Mouse (Mus musculus): ENCODE results near the gene Scin.
"Not testable (repeated sequence)": the region's sequence is repeated elsewhere in the genome, so short reads cannot be mapped to it uniquely, and the experiment has no call there.

The Scin gene

DNA sequence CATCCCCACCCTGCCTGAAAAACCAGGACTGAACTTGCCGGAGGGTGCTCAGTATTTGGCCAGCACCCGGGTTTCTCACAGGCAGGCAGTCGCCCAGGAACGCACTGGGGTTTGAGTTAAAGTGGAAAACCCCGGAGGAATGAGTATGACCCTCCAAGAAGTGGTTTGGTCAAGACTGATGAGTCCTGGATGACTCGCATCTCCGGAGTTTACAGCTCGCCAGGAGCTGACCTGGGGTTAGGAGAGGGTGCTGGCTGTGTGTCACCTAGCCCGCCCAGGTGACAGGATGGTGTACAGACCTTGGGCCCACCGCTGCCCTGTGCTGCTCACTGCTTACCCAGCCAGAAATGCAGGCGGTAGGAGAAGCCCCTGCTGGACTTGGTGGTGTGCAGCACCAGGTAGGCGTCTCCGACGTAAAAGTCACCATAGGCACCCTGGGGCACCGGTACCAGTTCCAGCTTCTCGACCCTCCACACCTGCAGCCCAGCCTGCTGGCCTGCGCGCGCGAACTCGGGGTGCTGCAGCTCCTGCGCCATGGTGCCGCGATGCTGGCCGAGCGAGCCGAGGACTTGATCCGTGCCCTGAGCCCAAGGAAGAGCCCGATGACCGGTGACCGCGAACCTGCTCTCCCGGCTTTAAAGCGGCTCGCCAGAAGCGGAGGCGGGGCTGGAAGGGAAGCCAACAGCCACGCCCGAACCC lies at the start of gene Scin:
TSS of gene Scin (minus strand) at position 656 of the 699 bp plus-strand sequence.
- DNase-seq (ENCODE audit: low read depth): no peak

DNA sequence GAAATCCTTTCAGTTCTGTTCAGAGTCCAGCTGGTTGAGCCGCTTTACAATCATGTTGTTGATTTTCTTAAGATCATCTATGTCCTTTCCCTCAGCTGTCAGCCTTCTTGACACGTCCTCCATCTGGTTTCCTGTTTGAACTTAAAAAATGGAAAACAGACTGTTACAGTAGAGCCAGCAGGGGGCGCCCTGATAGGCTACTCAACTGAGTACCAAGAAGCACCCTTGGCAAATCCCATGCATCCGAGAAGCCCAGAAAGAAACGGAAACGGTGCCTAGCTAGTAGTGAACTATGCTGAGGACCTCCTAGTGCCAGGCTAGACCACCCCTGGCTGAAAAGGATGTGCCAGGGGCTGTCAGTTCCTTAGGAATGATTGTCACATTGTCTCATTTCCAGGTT lies 43.1 kb upstream of the Scin start:
- no peak for DNase-seq (ENCODE audit: low read depth)

DNA sequence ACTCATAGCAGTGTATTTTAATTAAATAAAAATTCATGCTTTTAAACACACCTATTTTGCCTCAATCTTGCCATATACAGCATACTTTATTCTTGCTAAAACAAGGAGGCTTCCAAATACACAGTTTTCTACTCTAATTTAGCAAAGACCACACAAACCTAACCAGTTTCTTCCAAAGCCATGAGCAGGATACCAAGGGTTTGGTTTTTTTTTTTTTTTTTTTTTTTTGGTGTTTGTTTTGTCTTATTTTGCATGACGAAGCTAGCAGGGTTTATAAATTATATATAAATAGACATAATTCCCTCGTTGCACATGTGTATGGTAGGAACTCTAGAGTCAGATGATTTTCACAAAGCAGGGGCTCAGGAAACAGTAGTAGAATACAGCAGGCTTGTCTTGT lies 42.1 kb upstream of the Scin start:
- no peak for DNase-seq (ENCODE audit: low read depth)

DNA sequence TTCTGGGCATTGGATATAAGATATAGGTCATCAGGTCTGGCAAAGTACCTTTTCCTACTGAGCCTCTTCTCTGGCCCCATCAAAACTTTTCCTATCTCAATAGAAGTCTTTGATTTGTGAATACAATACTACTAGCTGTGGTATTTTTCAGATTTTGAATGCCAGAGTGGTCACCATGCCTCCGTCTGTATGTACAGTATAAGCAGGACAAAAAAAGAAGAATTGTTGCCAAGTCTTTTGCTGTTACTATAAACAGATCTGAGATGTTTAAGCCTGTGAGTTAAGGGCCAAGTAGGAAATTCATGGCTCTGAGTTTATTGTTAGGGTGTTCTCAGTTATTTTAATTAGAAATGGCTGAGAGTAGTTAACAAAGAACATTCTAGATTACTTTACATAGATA lies 41.1 kb upstream of the Scin start:
- not testable (repeated sequence) for DNase-seq (ENCODE audit: low read depth)

DNA sequence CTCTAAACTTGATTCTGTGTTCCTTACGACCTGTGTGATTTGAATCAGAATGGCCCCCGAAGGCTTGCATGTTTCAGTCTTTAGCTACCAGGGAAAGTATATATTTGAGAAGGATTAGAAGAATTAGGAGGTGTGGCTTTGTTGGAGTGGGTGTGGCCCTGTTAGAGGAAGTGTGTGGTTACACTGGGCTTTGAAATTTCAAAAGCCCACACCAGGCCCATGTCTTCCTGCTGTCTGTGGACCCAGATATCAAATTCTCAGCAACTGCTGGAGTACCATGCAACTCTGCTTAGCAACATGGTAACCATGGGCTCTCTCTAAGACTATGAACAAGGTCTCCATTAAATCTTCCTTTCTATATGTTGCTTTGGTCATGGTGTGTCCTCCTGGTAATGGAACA lies 37.6 kb upstream of the Scin start:
- no peak for DNase-seq (ENCODE audit: low read depth)

DNA sequence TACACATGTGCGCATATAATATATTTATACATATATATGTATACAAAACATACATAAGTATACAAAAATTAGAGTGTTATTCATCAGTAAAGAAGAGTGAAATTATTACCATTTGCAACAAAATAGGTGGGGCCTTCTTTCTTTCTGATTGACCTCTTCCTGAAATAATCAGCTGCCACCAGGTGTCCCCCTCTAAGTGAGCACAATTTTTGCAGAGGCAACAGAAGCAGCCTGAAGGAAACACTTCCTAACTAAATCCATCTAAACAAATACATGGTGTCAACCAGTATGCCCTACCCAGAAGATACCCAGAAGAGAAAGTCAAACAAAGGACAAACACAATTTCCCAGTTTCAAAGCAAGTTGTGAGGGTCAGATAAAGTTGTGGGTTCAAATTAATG lies 35.6 kb upstream of the Scin start:
- no peak for DNase-seq (ENCODE audit: low read depth)

DNA sequence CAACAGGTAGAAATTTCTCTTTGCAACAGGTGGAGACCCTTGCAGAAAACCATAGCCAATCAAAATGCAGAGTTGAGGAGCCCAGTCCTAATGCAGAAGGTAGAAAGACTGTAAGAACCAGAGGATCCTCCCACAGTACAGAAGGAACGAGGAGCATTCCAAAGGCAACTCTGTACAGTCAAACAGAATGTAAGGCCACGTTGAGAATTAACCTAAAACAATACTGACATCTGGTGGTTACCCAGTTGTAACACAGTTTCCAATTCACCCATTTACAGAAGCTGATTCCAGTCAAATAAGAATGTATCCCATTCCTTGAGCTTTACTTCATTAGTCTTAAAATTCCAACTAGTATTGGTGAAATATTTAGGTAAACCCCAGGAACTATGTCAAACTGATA lies 30.6 kb upstream of the Scin start:
- no peak for DNase-seq (ENCODE audit: low read depth)

DNA sequence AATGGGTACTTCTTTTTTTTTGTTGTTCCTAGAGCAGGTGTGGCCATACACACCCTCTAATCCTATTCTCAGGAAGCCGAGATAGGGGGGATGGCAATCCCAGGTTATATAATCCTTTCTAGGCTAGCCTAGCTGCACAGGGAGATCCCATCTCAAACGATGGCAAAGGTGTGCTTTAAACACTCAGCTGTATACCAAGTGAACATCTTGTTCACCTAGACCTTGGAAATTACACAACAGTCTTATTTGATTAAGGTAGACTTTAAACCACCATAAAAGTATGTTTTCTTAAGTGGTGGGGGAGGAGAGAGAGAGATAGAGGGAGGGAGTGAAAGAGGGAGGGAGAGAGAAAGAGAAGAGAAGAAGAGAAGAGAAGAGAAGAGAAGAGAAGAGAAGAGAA lies 26.7 kb upstream of the Scin start:
- no peak for DNase-seq (ENCODE audit: low read depth)

DNA sequence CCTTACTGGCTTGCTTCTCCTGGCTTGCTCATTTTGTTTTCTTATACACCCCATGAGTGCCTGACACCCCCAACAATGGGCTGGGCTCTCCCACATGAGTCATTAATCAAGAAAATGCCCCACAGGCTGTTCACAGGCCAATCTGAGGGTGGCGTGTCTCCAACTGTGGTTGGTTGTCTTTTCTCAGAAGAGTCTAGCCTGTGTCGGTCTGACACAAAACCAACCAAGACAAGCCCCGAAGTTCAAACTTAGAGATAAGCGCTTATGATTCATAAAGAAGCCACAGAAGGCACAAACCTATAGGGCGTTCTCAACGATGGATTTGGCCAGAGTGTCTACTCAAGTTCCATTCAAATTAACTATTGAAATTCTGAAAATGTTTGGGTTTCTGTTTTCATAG lies 20.2 kb upstream of the Scin start:
- no peak for DNase-seq (ENCODE audit: low read depth)

DNA sequence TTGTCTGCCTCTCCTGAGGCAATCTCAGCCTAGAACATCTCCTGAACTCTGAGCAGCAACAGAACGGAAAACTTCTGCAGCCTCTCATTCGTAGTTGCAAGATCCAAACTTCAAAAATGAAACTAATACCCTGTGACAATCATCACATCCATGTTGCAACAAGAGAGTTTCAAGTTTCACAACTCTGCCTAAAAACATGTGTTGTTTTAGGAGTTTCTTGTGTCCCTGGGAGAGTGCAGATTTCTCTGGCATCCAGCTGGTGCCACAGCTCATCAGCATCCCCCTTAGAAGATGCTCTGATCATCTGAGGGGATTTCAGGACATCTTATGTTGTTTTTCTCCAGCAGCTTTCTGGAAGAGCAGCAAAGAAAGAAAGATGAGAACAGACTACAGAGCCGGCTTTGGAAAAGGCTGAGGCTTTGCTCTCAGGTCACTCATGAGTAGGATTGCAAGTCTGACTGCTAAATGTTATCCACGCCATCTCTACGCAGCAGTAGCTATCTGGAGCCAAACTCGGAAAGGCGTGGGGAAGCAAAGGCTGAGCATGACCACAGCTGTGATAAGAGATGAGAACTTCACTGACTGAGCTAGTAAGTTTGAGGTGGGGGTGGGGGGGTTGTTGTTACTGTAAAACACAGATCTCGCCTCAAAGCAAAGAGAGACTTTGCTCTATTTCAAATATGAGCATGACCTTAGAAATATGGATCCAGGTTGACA lies 18.5 kb upstream of the Scin start:
- DNase-seq (ENCODE audit: low read depth): no peak

DNA sequence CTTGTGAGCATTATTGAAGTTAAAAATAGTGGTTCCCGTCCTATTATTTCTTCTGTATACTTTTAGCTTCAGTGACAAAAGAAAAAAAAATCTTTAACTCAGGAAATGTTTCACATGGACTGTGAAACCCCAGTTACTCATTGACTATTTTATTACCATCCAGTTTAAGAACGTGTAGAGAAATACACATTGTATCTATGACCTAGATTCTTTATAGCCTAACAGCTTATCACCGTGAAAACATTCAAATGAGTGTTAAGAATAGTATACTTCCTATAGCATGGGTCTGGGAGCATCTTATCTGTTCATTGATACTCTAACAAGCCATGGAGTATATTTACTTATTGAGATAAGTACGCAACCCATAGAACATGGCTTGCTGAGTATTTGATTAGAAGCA lies 13.3 kb upstream of the Scin start:
- no peak for DNase-seq (ENCODE audit: low read depth)

DNA sequence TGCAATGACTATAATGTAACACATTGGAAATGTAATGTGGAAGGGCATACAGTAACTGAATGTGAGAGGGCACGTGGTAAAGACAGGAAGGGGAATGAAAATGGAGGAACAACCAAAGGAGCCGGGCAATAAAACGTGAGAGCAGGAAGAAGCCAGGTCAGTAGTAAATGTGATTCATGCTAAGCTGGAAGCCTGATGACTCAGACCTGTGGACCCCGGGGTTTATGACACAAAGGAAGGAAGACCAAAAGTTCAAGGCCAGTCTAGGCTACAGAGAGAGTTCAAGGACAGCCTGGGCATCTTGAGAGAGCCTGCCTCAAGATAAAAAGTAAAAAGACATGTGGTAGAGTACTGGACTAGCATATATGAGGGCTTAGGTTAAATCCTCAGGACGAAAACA lies 12.5 kb upstream of the Scin start:
- DNase-seq (ENCODE audit: low read depth): no peak

DNA sequence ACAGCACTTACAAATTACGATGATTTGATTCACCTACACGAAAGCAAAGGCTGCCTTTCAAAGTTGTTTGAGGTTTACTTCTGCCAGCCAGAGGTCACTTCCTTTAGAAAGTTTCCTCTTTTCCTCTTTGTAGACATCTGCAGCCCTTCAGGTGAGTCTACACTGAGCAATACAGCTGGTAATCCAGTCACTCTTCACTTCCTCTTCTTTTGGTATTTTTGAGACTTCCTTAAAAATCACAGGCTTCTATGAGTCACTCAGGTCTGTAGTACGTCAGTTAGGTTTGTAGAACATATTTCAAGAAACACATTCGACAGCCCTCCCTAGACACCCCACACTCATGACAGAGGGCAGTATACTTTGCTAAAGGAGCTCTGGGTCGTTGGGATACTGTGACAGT lies 6.7 kb upstream of the Scin start:
- DNase-seq (ENCODE audit: low read depth): no peak

DNA sequence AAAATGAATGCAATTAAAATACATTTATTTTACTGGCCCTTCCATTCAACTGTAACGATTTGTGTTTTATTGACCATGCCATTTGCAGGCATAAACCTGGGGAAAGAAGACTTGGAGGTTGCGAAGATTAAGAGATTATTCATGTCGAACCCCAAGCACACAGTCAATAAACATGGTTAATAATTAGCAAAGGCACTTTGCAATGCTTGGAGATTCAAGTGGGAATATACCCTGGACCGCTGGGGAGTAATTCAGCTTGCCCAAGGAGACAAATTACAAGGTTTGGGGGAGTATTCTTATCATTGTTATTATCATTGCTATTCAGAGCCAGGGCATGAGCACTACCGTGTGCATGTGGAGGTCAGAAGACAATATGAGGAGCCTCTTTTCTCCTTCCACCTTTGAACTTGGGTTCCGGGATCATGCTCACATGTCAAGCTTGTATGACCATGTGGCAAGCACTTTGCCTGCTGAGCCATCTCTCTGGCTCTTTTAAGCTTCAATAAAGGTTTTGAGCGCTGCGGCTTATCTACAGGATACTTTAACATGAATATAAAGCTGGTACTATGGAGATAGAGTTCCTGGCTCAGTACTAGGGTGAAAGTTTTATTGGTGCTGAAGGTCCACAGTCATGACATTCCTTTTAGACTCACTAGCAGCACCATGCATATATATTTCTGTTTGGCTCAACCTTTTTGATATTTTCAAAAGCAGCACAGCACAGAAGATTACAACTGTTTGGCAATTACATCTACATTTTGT lies 5.6 kb upstream of the Scin start:
- no peak for DNase-seq (ENCODE audit: low read depth)

DNA sequence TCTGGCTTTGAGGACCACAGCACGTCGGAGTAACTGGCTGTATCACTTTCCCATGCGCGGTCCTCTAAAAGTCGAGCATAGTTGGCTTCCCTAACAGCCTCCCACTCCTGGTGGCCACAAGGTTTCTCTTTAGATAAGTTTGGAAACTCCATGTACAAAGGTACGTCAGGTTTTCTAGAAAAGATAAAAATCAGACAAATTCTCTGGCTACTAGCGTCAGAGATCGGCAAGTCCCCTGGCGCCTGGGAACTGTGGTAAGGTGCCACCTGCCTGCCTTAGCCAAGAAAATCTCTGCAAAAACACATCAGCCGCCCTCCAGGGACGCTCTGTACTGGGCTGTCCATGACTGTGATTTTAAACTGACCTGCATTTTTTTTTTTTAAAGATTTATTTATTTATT lies 501 bp upstream of the Scin start:
- no peak for DNase-seq (ENCODE audit: low read depth)

DNA sequence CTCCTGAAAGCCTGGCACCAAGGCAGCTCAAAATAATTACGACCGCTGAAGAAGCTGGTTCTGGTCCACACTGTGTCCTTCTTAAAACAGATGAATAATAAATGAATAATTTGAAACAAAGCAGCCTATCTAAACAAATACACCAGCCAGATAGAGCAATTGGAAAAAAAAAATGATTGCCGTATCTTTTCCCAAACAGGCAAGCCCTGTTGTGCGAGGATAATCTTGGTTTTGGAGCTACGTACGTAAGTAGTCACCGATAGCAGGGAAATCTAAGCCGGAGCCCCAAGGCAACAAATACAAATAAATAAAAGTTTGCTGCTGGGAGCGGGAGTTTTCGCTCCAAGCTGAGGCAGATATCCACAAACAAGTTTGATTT lies 845 bp downstream of the Scin start:
- no peak for DNase-seq (ENCODE audit: low read depth)

DNA sequence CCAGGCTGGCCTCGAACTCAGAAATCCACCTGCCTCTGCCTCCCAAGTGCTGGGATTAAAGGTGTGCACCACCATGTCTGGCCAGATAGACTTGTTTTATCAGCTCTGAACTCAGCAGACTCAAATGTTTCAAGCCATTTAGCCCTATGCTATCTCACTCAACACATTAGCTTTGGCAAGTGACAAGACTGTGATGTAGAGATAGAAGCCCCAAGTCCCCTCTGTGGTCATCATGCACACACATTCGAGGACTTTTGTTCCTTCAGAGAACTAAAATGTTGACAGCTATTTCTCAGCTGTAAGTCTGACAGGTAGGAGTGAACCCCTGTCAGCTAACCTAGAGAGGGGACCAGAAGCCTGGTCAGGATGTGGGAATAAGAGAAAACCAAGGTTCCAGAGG lies 15.2 kb downstream of the Scin start:
- DNase-seq (ENCODE audit: low read depth): no peak

DNA sequence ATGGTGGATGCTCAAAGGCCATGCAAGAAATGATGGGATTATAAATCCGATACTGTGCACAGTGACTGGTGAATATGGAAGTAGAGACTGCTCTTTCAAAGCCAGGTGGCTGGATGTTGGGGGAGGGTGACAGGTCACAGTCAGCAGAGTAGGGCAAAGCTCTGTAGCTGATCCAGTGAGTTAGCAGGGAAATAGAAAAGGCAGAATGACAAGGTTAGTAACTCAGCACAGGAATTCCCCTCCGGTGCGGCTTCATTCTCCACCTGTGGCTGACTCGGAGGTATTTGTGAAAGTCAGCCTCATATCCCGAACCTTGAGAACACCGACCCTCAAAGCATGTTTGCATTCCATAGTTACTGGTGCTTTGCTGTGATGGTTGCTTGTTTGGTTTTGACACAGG lies 17.0 kb downstream of the Scin start:
- DNase-seq (ENCODE audit: low read depth): no peak

DNA sequence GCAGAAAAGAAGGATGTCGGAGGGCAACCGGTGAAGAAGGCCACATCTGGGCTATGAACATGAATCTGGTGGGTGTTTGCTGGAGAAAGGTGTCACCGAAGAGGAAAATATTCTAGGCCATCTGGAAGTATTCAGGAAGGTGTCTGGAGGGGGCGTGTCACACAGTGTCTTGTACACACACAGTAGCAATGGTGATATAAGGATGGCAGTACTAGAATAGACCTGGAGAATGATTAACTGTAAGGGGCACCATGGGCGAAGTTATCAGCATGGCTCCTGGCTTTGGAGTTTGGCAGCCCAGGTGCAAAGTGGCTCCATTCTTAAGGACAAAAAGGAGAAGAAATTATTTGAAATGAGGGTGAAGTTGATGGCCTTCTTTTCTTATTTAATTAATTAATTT lies 17.8 kb downstream of the Scin start:
- no peak for DNase-seq (ENCODE audit: low read depth)

DNA sequence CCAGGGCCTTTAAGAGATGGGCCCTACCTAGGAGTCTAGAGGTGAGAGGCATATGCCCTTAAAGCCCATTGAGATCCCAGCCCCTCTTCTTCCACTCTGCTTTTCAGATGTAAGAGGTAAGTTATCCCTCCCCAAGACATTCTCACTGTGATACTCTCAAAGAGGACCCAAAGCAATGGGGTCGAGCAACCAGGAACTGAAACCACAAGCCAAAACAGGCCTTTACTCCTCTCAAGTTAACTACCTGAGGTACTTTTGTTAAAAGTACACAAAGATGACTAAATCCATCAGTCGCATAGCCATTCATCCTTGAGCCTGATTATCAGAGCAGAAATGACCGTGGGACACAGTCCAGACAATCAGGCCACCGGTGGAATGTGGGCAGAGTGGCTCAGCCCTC lies 19.1 kb downstream of the Scin start:
- no peak for DNase-seq (ENCODE audit: low read depth)

DNA sequence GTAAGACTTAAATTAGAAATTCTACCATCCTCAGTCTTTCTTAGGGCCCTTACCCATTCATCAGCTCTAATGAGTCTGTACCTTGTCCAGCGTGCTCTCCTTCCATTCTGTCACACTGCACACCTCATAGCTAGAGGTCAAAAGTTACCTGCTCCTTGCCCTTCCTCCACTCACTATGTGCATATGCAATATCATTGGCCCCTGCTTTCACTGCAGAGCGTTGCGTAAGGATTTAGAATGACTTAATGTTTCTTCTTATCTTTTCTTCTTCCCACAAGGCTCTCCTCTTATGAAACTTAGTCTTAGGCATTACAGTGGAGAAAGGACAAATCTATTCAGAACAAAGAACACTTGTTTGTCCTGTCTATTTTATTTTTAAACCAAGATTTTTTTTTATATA lies 20.0 kb downstream of the Scin start:
- DNase-seq (ENCODE audit: low read depth): no peak

DNA sequence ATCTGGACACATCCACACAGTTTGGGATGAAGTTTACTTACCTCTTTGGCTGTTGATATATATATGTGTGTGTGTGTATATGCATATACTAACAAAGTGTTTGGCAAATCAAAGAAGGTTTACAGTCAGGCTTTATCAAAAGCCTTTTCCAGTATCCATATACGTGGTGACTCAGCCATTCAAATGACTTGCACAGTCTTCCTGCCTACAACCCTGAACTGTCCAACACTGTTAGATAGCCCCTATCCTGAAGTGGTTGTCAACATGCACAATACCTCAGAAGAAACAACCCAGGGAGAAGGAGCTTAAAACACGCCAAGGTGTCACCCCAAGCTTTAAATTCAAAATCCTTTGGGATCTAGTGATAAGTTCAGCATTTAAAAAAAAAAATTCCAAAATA lies 20.4 kb downstream of the Scin start:
- no peak for DNase-seq (ENCODE audit: low read depth)

DNA sequence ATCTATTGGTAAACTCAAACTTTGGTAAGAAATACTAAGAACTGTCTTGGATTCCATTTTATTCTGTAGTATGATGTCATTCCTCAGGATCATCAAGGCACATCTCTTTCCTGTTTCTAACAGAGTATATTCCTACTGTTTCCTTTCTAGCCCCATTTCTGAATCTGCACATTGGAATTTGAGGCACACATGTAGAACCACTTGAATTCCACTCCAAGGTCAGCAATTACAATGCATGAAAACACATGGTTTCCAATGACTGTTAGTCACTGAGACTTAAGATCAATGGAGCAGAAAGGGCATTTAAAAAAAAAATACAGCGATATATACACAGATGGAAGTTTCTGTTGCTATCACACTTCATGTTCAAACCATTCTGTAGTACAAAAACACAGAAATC lies 24.8 kb downstream of the Scin start:
- no peak for DNase-seq (ENCODE audit: low read depth)
